Mouse (Mus musculus) regulatory T cell (primary cell): ENCODE results near the gene Phlpp2.

Experiments used
- in situ Hi-C: fragments of 300-600 bp; cut with MboI, MseI; formaldehyde crosslinking; loops from one replicate; pipeline ENCODE4 v1.15.1; 2025; ENCODE audit warnings: high pct_unique_total_duplicates

The Phlpp2 gene

GRCm38 (mm10) chr8:109868003-109868679 lies at the start of gene Phlpp2:
TSS of gene Phlpp2 (plus strand) at chr8:109868542.
- in situ Hi-C loops = loop anchor here (5.0 to 25.0 kb wide), 2 partner anchors 91 to 1994 kb away; partner anchors contain the start of genes Ap1g1 and Cfdp1

DNA sequence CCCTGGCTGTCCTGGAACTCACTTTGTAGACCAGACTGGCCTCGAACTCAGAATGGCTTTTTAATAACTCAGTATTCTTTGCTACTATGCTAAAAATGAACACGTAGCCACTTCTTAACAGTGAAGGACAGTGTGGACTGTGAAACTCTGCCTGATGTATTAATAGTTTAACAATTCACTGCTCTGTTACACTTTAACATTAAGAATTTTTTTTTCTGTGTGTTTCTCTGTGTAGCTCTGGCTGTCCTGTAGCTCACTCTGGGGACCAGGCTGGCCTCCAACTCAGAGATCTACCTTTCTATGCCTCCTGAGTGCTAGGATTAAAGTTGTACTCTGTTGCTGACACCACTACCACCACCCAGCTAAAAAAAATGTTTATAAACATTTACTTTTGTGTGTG lies 44.8 kb upstream of the Phlpp2 start:
- in situ Hi-C loops = loop anchor here (10.0 kb wide), 1 partner anchor 1199 kb away; no protein-coding TSS in a partner anchor

GRCm38 (mm10) chr8:109839822-109840221 lies 28.5 kb upstream of the Phlpp2 start:
- in situ Hi-C loops = no loop called here

- in situ Hi-C loops = no loop called here
Observed at GRCm38 (mm10) chr8:109842468-109842867, 25.9 kb upstream of the Phlpp2 start.

DNA sequence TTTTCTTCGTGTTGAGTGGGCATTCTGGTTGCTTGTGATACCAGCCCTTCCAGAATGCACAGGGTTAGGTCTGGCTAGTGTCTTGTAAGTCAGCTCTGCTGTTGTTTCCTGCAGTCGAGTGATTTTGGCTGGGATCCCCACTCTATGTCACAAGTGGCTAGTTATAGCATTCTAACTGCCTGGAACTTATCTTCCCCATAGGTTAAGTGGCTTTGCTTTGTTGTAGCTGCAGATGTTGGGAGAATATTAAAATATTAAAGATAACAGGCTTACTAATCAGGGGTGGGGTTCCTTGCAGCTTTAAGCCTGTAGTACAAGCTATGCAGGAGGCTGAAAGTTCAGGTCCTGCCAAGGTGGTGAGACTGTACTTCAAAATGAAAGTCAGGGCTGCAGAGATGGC lies 20.5 kb upstream of the Phlpp2 start:
- in situ Hi-C loops = no loop called here

GRCm38 (mm10) chr8:109848981-109849380 lies 19.4 kb upstream of the Phlpp2 start:
- in situ Hi-C loops = no loop called here

- in situ Hi-C loops = loop anchor here (25.0 kb wide), 1 partner anchor 2009 kb away; the partner anchor contains the start of gene Cfdp1
Observed at GRCm38 (mm10) chr8:109853423-109853822, 14.9 kb upstream of the Phlpp2 start.

DNA sequence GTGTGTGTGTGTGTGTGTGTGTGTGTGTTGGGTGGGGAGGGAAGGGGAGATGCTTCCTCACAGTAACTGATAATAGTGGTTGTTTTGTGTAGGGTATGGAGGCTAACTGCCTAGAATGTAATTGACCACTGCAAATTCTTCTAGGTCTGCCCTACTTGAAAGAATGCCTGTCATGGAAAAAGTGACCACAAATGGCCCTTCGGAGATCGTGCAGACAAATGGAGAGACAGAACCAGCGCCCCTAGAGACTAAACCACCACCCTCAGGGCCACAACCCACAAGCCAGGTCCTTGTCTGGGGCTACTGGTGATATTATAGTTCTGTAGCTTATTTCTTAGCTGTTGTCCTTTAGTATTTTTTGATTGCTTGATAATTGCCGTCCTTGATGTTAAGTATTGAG lies 13.8 kb upstream of the Phlpp2 start:
- in situ Hi-C loops = loop anchor here (25.0 kb wide), 1 partner anchor 2008 kb away; the partner anchor contains the start of gene Cfdp1

DNA sequence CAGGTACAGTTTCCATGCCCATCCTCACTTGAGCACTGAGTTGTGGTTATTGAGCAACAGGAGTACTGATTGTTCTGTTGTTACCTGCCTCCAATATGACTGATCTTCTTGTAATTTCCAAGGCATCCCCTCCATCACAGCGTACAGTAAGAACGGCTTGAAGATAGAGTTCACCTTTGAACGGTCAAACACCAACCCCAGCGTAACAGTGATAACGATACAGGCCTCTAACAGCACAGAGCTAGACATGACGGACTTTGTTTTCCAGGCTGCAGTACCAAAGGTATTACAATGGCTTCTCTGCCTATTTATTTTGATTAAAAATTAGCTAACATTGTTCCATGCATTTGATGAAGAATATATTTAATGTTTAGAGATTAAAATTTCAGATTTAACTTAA lies 12.9 kb upstream of the Phlpp2 start:
- in situ Hi-C loops = loop anchor here (25.0 kb wide), 1 partner anchor 2007 kb away; the partner anchor contains the start of gene Cfdp1

- in situ Hi-C loops = loop anchor here (5.0 to 25.0 kb wide), 2 partner anchors 59 to 1999 kb away; partner anchors contain the start of gene Cfdp1
Observed at GRCm38 (mm10) chr8:109863398-109863797, 4.9 kb upstream of the Phlpp2 start.

- in situ Hi-C loops = loop anchor here (5.0 to 25.0 kb wide), 3 partner anchors 58 to 1998 kb away; partner anchors contain the start of genes Ap1g1 and Cfdp1
Observed at GRCm38 (mm10) chr8:109864798-109865197, 3.5 kb upstream of the Phlpp2 start.

DNA sequence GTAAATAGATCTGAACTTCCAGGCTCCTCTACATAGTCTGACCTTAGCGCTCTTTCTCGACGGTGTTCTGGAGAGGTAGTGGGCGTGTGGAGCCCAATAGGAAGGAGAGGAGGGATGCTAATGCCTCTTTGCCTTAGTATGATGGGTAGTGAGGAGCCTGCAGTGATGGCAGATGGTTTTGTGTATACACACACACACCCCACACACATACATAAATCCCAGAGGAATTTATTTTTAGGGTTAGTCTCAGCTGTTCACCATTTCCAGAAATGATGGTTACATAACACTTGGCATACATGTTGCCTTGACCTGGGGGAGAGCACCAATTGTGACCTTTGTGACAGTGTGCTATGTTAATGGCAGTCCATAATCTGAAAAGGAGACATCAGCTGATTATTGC lies 2.8 kb upstream of the Phlpp2 start:
- in situ Hi-C loops = loop anchor here (5.0 to 25.0 kb wide), 2 partner anchors 88 to 1997 kb away; partner anchors contain the start of genes Ap1g1 and Cfdp1

GRCm38 (mm10) chr8:109866690-109867089 lies 1.7 kb upstream of the Phlpp2 start:
- in situ Hi-C loops = loop anchor here (5.0 to 25.0 kb wide), 2 partner anchors 89 to 1996 kb away; partner anchors contain the start of genes Ap1g1 and Cfdp1

GRCm38 (mm10) chr8:109868680-109869361 lies 479 bp downstream of the Phlpp2 start:
- in situ Hi-C loops = loop anchor here (5.0 to 25.0 kb wide), 2 partner anchors 92 to 1993 kb away; partner anchors contain the start of genes Ap1g1 and Cfdp1

DNA sequence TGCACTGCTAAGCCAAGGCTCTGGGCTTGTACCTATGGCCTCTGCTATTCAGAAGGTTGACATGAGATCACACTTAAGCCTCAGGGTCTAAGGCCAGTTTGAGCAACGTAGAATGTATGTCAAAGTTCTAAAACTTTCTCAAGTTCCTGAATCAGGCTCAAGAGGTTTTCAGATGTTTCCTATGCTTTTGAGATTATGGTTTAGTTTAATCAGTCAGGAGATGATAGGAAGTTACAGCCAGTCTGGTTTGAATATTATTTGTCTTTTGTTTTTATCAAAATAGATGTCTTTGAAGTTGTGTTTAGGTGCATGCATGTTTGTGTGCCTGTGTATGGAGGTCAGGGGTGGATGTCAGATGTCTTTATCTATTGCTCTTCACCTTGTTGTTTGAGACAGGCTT lies 2.7 kb downstream of the Phlpp2 start:
- in situ Hi-C loops = loop anchor here (25.0 kb wide), 1 partner anchor 1991 kb away; the partner anchor contains the start of gene Cfdp1

GRCm38 (mm10) chr8:109873800-109874199 lies 5.5 kb downstream of the Phlpp2 start:
- in situ Hi-C loops = loop anchor here (25.0 kb wide), 1 partner anchor 1989 kb away; the partner anchor contains the start of gene Cfdp1

DNA sequence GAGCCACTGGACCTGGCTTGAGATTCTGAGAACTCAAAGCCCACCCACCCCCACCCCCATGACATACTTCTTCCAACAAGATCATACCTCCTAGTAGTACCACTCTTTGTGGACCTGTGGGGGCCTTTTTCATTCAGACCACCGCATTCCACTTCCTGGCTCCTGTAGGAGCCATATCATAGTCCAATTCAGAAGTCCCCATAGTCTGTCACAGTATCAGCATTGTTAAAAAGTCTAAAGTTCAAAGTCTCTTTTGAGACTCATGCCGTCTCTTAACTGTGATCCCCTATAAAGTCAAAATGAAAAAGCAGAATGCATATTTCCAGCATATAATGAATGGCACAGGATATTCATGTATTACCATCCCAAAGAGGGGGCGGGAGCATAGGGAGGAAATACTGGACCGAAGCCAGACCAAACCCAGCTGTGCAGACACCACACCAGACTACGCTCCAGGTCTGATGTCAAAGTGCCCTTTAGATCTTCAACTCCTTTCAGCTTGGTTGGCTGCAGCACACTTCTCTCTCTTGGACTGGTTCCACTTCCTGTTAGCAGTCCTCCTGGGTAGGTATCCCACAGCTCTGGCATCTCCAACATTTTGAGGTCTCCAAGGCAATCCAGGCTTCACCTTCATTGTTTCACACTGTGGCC lies 11.8 kb downstream of the Phlpp2 start:
- in situ Hi-C loops = no loop called here

DNA sequence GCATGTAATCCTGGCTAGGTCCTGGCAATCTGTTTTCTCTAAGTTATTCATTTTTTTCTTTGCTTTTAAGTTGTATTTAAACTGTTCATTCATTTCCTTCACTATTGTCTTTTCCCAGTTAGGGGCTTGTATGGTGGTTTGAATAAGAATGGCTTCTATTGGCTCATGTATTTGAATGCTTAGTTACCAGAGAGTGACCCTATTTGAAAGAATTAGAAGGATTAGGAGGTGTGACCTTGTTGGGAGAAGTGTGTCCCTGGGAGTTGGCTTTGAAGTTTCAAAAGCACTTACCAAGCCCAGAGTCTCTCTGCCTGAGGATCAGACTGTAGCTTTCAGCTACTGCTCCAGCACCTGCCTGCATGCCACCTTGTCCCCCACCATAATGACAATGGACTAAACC lies 17.0 kb downstream of the Phlpp2 start:
- in situ Hi-C loops = no loop called here

DNA sequence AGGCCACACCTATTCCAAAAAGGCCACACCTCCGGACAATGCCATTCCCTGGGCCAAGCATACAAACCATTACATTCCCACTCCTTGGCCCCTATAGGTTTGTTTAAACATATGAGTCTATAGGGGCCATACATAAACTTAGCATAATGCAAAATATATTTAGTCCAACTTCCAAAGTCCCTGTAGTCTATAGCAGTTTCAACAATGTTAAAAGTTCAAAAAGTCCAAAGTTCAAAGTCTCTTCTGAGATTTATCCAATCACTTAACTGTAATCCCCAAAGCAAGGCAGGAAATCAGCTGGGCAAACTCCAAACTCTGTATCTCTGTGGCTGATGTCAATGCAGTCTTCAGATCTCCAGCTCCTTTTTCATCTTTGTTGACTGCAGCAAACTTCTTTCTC lies 20.9 kb downstream of the Phlpp2 start:
- in situ Hi-C loops = no loop called here

GRCm38 (mm10) chr8:109890794-109891585 lies 22.6 kb downstream of the Phlpp2 start:
- in situ Hi-C loops = no loop called here

DNA sequence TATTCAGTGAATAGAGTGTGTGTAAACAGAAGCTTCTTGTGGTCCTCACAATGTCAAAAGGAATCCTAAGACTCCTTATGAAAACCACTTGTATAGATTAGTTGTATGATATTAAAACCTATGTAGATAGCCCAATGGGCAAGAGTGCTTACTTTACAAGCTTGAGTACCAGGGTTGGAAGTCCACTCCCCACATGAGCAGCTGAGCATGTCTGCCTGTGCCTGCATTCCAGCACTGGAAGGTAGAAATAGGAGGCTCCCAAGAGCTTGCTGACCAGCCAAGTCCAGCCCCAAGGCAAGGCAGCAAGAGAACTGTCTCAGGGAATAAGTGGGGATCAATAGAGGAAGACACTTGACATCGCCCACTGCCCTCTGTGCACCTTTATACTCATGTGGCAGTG lies 26.3 kb downstream of the Phlpp2 start:
- in situ Hi-C loops = no loop called here
